Mouse (Mus musculus) embryo, embryonic 10 days (tissue): Measurements from ENCODE around the gene Itpripl2.

ENCODE experiments used
- DNase-seq: peaks from one replicate; pipeline ENCODE4 v3.0.0-alpha.2; 2015; ENCODE audit warnings: low spot score

Itpripl2 gene

DNA sequence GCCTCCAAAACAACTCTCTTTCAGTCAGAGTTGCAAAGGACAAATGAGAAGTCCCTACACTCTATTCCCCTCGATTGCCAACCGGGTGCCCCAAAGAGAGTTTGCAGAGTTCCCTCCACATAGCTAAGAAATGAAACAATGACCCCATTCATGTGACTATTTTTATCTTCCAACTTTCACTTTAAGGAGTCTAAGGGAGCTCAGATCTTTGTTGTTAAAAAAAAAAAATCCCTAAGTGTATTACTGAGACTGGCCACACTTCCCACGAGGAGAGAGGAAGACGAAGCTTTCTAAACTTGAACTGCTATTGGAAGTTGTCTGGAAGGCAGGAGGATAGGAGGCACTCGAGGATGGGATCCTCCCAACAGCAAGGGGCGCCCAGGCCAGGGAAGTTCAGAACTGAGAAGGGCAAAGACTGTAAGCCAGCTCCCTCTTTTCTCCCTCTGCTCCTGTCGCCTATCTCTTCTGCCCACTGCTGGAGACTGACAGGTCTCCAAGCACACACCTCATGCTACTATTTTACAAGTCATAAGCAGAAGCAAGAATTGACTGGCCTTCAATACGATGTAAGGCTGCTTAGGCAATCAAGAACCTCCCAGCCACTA is 3.6 kb downstream of the Itpripl2 start:
- no peak for DNase-seq

DNA sequence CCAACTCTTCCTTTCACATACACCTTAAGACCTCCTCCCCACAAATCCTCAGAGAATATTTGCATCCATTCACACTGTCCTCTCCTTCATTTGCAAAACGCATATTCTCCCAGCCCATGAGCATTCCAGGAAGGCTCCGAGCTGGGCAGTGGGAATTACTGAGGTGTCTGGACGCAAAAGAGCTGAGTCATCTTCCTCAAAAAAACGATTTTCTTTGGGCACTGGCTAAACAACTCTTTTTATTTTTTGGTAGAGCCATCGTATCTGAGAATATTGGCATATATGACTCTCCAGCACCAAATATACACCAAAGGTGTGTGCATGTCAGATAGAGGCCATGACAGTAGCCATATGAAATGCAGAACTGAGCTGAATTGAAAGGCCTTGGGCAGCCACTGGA is 4.9 kb downstream of the Itpripl2 start:
- DNase-seq, result no peak

DNA sequence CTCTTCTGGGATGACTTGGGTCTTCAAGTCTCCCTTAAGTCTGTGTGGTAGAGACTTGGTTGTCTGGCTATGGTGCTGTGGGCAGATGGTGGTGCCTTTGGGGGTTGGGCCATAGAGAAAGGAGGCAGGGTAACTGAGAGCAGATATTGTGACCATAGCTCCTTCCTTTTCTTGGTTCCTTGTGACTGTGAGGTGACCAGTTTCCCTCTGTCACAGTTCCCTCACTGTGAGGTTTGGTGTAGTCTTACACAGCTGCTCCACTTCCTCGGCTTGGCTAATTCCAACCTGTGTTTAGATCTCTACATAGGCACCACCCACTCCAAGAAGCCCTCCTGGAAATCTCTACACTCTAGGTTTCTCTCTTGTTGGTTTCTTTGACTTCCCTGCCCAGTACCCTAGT is 7.8 kb downstream of the Itpripl2 start:
- DNase-seq, result no peak

DNA sequence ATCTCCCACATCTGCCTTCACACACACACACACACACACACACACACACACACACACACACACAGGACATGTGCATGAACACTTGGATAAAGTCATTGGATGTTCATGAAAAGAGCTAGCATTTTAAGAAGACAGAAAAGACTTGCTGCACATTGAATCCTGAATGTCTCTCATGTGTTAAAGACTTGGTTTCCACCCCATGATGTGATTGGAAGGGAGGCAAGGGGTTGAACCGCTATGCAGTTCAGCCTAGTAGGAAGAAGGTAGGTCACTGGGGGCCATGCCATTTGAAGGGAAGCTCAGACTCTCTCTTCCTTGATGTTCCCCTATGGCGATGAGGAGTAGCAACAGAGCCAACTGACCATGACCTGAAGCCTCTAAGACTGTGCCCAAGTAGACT is 9.8 kb downstream of the Itpripl2 start:
- no peak for DNase-seq

DNA sequence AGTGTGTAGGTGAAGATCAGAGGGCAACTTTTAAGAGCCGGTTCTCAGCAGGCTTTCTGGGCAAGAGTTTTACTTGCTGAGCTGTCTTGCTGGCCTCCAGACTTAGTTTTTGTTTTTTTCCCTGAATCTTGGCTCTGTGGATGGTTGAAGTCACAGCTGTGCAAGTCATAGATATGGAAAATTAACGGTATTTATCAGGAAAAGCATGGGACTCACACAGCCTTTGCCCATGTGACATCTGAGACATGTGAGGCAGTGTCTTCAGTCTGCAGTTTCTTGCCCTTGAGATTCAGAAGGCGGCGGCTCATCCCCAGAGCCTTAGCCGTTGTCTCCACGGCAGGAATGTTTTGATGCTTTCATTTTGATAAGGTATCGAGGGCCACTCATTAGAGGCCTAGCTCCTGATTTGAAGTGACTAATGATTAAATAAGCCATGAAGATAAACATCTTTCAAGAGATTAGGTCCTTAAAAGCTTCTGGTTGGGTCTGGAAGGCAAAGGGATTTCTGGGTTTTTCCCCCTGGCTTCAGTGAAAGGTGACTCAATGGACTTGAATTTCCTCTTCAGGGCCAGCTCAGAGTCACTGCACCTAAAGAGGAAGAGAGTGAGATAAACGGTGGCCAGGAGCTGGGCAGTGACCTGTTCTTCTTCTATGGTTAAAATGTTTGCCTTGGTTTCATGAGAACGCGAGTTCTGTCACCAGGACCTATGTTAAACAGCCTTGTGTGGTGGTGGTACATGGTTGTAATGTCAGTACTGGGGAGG is 10.5 kb downstream of the Itpripl2 start:
- DNase-seq, result no peak

DNA sequence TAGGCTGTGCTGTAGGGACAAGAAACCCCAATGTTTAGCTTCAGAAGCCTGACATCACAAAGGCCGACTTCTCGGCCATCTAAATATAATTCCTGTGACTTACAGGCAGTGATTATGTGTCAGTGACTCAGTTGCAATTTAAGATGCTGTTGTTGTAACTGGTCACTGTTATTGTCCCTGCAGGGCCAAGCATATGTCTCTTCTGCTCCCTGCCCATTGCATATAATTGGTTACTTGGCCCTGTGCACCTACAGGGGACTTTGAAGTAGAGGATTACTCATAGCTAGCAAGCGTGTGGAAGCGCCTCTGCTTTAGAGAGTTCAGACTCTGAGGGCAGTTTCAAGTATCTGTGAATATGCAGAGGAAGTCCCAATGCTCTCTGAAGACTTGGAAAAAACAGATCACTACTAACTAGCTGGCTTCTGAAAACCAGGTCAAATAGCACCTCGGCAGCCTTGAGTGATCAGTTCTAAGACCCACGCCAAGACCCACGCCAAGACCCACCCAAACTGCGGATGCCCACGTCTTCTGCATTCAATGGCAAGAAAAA is 11.5 kb downstream of the Itpripl2 start:
- no peak for DNase-seq

DNA sequence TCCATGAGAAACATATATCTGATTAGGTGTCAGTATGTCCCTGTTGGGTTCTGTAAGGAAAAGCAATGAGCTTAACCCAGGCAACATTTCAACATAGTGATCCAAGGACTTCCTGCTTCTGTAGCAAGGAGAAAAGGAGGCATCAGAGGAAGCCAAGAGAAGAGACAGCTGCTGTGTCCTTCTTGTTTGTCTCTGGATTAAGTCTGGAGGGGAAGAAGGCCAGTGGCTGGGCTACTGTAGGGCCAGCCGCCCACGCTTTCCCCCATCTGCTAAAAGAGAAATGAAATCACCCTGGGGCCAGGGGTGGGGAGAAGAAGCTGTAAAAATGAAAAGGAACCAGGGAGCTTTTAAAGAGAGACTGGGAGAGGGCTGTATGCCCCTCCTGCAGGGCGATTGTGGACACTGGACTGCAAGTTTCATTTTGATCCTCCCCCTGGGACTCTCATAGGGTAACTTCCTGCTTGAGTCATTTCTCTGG is 12.9 kb downstream of the Itpripl2 start:
- no peak for DNase-seq

DNA sequence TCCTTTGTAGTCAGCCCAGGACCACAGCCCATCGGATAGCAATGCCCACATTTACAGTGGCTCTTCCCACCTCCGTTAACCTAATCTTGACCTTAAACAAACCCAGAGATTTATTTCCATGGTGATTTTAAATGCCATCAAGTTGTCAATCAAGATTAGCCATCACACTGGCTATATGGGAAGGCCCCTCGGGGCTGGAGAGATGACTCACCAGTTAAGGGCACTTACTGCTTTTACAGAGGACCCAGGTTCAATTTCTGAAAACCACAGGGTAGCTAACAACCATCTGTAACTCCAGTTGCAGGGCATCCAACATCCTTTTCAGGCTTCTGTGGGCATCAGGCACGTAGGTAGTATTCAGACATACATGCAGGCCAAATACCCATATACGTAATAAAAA is 15.3 kb downstream of the Itpripl2 start:
- no peak for DNase-seq

DNA sequence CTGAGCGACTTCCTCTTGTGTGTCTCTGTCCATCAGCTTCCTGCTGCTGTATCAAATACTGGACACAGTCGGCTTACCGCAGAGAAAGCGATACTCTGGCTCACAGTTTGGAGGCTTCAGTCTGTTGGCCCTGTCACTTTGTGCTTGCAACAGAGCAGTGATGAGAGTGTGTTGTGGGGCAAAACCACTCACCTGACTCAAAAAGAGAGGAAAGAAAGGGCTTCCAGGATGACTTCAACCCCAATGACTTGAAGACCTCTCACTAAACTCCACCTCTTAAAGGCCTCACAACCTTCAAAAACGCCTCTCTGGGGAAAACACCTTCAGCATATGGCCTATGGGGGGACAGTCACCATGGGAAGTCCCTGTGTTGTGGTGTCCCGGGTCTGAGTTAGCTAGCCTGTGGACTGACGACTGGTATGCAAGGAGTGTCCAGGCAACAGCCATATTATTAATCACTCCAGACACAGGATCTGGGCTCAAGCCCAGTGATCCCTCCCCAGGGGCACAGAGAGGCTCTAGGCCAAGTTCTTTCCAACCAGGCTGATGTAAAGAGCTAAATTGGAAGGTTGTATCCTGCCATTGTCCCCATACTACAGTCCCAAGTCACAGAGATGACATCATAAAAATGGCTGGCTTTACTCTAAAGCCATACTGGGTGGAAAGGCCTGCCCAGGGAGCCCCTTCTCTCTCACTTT is 16.6 kb downstream of the Itpripl2 start:
- no peak for DNase-seq

DNA sequence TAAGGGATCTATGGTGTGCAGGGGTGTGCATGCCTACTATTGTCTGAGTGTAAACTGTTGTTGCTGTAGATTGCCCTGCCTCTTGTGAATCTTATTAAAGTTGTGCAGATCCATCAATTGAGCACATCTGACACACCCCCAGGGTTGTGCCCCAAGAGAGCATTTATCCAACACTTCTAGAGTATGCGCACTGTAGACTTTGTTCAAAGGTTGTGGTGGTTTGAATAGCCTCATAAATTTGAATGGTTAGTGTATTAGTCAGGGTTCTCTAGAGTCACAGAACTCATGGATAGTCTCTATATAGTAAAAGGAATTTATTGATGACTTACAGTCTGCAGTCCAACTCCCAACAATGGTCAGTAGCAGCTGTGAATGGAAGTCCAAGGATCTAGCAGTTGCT is 18.9 kb downstream of the Itpripl2 start:
- no peak for DNase-seq

DNA sequence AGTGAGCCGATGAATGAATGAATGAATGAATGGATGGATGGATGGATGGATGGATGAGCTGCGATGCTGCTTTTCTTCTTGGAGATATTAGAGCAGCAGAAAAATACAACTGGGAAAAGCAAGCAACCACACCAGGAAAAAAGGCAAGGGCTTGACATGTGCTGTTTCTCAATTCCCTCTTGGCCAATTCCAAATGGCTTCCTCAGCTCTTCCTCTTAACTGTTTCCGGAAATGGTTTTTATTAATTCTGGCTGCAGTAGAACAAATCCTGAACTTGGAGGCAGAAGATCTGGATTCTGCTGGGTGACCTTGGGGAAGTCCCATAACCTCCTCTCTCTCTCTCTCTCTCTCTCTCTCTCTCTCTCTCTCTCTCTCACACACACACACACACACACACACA is 23.7 kb downstream of the Itpripl2 start:
- DNase-seq, result no peak

DNA sequence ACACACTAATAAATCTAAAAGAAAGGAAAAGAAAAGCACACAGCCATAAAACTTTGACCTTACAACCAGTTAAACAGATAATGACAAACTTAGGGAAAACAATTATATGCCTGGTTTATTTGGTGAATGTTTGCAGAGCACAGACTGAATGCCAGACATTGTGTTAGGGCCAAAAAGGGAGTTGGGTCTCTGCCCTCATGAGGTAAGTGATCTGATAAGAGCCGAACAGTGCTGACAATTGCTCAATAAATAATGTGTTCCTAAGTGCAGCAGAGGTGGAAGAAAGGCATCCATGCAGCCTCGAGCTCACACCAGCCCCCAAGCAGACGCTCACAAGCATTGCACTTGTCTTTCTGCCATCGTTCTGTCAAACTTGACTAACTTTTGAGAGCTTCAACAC is 27.3 kb downstream of the Itpripl2 start:
- DNase-seq, result no peak

DNA sequence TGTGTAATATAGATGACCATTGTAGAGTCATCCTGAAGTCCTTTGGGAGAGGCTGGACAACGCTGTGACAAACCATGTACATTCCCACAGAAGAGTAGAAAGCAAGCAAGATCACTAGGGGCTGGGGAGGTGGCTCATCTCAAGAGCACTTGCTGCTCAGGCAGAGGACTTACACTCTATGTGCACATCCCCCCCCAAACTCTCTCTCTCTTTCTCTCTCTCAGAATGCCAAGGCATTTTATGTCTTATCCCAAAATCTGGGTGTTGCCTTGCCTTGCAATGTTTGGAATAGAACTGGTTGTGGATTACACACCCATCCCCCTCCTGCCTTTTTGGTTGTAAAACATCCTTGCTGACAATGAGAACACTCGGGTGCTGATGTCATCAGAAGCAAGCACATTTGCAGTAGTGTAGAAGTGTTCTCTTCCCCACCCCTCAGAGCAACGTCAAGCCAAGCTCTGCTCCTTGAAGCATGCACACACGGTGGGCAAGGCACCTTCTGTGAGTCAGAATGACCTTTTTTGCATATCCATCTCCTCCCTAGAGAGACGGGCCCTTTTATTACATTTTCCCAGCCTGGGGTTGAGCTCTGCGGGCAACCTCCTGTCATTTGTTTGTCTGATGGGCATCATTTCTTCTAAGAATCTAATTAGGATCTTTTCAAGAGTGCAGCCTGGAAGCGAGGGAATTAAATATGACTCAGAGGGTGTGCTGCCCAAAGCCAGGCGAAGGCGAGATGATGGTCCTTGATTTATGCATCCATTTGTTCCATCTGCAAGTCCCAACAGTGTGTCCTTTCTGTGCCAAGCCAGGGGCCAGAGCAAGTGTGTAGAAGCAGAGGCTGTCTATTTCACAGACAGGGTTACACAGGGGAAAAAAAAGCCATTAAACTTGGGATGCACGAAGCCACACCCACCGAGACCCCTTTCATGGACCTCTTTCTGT is 28.7 kb downstream of the Itpripl2 start:
- no peak for DNase-seq

DNA sequence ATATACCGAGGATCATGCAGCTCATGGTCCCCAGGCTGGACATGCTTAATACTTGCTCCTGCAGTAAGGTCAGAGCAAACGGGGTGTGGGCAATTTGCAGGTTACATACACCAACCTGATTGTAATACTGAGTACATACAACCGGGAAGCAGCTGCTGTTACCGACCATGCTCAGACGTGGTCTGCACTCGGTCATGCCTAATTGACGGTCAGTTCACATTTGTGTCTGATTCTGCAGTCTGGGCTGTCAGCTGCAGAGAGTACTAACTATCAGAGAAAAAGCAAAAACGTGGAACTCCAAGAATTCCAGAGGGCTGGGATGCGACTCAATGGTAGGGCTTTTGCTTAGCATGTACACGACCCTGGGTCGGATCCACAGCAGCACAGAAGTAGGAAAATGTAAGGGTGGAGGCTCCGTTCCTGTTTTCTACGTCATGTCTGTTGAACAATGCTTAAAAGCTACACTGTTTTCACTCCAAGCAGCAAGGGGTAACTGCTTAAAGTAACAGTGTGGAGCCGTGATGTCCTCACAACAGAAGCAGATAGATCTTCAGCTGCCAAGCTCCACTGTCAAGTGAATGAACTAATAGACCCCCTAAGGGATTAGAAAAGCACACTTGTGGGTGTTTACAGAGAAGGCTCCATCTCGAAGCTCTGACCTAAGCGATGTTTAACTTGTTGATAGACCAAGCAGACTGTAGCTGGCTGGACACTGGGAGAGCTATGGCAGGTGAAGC is 30.2 kb downstream of the Itpripl2 start:
- no peak for DNase-seq

DNA sequence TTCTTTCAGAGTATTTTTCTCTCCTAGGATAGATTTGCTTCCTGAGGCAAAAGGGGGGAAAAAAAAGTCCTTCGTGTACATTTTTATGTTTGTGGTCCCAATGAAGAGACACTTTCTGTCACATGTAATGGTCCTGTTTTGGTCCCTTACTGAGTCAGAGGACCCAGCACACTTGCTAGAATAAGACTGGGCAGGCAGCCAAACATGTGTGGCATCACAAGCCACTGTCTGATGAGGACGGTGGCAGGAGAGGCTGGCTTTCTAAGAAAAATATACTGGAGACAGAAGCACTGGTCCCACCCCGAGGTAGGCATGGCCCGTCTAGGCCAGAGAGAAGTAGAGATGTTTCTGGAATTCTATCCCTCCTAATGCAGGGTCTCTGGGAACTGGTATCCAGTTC is 38.1 kb downstream of the Itpripl2 start:
- no peak for DNase-seq

DNA sequence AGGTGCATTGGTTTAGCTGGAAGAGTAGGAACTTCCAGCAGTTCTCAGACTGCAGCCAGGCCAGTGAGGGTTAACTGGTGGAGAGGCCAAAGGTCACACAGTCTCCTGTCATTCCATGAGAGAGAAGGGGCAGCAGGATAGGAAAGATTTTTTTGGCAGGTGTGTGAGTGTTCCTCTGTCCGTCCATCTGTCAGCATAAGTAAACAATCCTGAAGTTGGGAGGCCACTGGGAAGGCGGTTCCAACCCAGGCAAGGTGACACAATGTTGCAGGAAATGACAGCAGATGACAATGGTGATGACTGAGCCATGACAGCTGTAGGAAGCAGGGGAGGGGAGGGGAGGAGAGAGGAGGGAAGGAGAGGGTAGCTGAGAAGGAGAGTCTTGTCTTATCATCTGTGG is 38.8 kb downstream of the Itpripl2 start:
- no peak for DNase-seq

DNA sequence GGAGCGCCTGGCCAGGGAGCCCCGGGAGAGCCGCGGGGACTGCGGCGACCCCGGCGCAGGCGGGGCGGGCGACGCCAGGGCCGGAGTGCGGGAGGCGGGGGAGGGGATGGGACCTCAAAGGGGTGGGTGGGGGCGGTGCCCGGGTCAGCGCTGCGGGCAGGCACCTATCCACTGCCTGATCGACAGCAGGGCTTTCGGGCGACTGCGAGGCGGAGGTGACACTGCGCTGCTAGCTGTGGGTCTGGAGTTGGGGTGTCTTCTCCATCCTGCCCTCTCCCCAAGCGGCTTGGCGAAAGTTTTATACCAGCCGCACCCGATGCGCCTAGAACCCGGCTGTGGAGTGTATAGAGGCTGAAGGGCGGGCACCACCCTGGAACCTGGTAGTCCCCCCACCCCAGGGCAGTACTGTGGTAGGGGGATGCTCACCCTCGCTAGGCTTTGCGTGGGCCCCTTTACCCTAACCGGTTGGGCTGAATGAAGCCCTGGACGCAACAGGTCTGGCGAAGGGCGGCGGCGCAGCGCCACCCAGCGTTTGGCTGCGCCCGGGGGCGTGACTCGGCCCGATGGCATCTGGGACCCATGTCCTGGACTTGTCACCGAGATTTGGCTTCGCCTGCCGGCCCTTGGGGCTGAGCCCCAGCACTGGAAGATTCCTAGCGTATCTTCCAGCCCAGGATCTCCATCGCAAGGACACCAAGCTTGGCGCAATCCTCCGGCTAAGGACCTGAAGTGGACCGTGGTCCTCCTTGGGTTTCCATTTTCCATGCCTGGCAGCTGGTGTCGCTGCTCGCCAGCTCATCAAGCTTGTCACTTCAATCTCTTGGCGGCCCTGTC is 43.4 kb downstream of the Itpripl2 start, which contains the start of gene Syt17:
Syt17 (minus strand) TSS at position 89 of the 834 bp plus-strand sequence.
- DNase-seq, result peak; percentile 82

DNA sequence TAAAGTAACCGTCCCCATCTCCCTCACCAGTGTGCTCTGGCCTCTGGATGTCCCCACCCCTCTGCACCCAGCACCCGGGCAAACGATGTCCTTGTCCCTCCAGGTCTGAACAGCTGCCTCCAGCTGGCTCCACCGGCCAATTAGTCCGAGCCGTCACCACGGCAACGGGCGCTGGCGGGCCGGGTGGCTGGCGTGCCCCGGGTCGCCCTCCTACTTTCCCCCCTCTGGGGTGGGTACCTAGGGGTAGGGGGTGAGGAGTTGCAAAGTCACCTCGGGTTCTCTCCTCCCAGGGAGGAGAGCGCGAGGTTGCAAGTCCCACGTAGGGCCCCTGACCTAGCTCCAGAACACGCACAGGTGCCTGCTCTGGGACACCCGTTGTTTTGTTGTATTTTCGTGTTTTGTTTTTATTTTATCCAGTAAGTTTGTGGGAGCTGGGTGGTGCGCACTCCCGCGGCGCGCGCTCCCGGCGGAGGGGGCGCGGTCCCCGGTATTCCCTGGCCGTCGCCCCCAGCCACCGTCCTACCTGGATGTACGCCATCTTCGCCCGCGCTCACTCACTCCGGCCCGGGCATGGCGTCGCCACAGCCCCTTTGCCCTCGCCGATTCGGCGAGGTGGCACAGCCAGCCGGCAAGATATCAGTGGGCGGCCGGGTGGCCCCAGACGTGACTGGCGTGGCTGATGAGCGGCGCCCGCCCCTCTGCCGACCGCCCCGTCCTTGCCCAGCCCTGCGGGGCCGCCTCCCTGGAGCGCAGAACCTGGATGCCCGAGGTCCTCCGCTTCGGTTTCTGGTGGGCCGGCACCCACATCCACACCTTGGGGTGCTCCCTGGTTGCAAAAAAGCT is 44.3 kb downstream of the Itpripl2 start:
- DNase-seq, result peak; percentile 68

DNA sequence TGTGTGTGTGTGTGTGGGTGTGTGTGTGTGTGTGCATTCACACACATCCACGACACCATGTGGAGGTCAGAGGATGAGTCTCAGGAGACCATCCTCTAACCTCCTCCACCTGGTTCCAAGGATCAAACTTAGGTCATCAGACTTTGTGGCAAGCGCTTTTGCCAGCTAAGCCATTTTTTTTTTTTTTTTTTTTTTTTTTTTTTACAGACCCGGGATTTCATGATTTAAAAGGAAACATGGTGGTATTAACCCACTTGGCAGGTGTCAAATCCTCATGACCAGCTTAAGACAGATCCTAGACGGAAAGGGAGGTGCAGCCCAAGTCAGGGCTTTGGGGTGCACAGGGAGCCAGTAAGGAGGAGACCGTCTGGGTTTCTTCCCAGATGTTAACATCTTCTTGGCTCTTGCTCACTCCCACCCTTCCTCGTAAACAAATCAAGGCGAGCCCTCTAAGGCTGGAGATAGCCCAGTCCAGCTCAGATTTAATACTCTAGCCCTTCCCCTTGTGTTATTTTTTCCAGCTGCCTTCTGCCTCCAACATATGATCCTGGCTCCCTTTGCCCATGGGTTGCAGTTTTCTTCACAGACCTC is 47.8 kb downstream of the Itpripl2 start:
- DNase-seq, result no peak
